Mouse (Mus musculus): ENCODE data around the gene Atp8a1. TPM values are rescaled to one million over a fixed set of nuclear protein-coding genes. Genes with fewer than 3 reads are reported as not detected.

Gene Atp8a1
- polyA plus RNA-seq, 1 experiment from 2014 or later = 50.8 TPM

- Histone ChIP-seq H3K36me3 (ENCODE audit: control insufficient read depth, insufficient read depth, low read length) (peaks cover 9% of the 10 kb centered on the region), H3K4me1 (ENCODE audit: control insufficient read depth, insufficient read depth, low read depth, low read length) (no peaks in the 10 kb centered on the region), H3K4me3 (ENCODE audit: low read length) (no peak overlapping the region), H3K27ac (ENCODE audit: low read depth, low read length) (no peak overlapping the region), H3K27me3 (replicated peaks; ENCODE audit: control insufficient read depth, insufficient read depth, low read length) (no peaks in the 10 kb centered on the region), H3K9ac (ENCODE audit: low read depth, low read length) (no peak overlapping the region), H3K9me3 (ENCODE audit: control insufficient read depth, low read length) (no peaks in the 10 kb centered on the region), H3K4me2 (ENCODE audit: low read length) (no peak overlapping the region)
- no peak for ATAC-seq
- 87% methylated on average over 12 of the region's 12 CpGs for WGBS
Observed at GRCm38 (mm10) chr5:67621230-67621629, 226.0 kb downstream of the Atp8a1 start.

- Histone ChIP-seq H3K27ac (ENCODE audit: low read depth, low read length) (no peak overlapping the region), H3K27me3 (replicated peaks; ENCODE audit: control insufficient read depth, insufficient read depth, low read length) (peaks cover 37% of the 10 kb centered on the region), H3K4me1 (ENCODE audit: control insufficient read depth, insufficient read depth, low read depth, low read length) (peaks cover 18% of the 10 kb centered on the region), H3K4me2 (ENCODE audit: low read length) (no peak overlapping the region), H3K36me3 (ENCODE audit: control insufficient read depth, insufficient read depth, low read length) (no peaks in the 10 kb centered on the region), H3K4me3 (ENCODE audit: low read length) (no peak overlapping the region), H3K9ac (ENCODE audit: low read depth, low read length) (no peak overlapping the region), H3K9me3 (ENCODE audit: control insufficient read depth, low read length) (no peaks in the 10 kb centered on the region)
- 12% methylated on average over 2 of the region's 2 CpGs for WGBS
- no peak for ATAC-seq
Observed at GRCm38 (mm10) chr5:67609520-67609837, 237.8 kb downstream of the Atp8a1 start.

GRCm38 (mm10) chr5:67608674-67609519 is 238.3 kb downstream of the Atp8a1 start:
- peak overlapping the region; percentile 48 for H3K4me3 ChIP-seq (ENCODE audit: low read length)
- H3K9me3 ChIP-seq (ENCODE audit: control insufficient read depth, low read length) = no peaks in the 10 kb centered on the region
- peak; percentile 10; the same call in 1 of the 2 replicates for ATAC-seq
- H3K27ac ChIP-seq (ENCODE audit: low read depth, low read length) = no peak overlapping the region
- WGBS = 7% methylated on average over 31 of the region's 31 CpGs
- H3K36me3 ChIP-seq (ENCODE audit: control insufficient read depth, insufficient read depth, low read length) = no peaks in the 10 kb centered on the region
- peaks cover 18% of the 10 kb centered on the region for H3K4me1 ChIP-seq (ENCODE audit: control insufficient read depth, insufficient read depth, low read depth, low read length)
- H3K9ac ChIP-seq (ENCODE audit: low read depth, low read length) = peak overlapping the region; percentile 59
- peak overlapping the region; percentile 88 for H3K4me2 ChIP-seq (ENCODE audit: low read length)
- peaks cover 37% of the 10 kb centered on the region for H3K27me3 ChIP-seq (replicated peaks; ENCODE audit: control insufficient read depth, insufficient read depth, low read length)

DNA sequence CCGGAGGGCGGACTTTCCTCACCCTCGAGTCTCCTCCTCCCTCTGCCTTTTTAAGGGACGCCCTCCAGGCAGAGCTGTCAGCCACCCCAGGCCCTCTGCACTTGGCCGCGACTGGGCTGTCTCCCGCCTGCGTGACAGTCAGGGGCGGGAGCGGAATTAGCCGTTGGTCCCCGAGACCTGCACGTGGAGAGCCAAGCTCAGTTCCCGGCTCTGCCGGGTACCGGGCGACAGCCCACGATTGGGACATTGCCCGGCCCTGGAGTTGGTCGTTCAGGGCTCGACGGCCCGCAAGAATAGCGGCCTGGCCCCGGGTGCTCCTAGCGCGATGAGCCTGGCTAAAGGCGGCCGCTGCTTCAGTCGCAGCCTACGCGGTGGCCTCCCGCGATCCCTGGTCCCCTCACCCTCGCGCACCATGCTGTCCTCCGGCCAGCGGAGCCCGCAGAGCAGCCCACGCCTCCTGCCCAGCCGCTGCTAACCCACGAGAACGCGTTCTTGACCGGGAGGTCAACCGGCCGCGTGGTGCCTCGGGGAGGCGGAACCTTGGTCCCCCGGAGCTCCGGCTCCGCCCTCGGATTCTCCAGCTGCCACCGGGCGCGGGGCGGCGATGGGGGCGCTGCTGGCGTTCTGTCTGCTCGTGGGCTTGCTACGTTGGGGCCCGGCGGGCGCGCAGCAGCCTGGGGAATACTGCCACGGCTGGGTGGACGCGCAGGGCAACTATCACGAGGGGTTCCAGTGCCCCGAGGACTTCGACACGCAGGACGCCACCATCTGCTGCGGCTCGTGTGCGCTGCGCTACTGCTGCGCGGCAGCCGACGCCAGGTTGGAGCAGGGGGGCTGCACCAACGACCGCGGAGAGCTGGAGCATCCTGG is 239.2 kb downstream of the Atp8a1 start, which contains the start of gene Shisa3:
Shisa3 (plus strand) TSS at position 79 of the 870 bp plus-strand sequence.
- Histone ChIP-seq H3K27ac (ENCODE audit: low read depth, low read length) (no peak within 1 kb of the TSS), H3K27me3 (replicated peaks; ENCODE audit: control insufficient read depth, insufficient read depth, low read length) (peaks cover 38% of the 10 kb centered on the region), H3K4me1 (ENCODE audit: control insufficient read depth, insufficient read depth, low read depth, low read length) (peaks cover 18% of the 10 kb centered on the region), H3K4me2 (ENCODE audit: low read length) (peak within 1 kb of the TSS; percentile 88), H3K4me3 (ENCODE audit: low read length) (peak within 1 kb of the TSS; percentile 48), H3K9ac (ENCODE audit: low read depth, low read length) (peak within 1 kb of the TSS; percentile 59), H3K36me3 (ENCODE audit: control insufficient read depth, insufficient read depth, low read length) (no peaks in the 10 kb centered on the region), H3K9me3 (ENCODE audit: control insufficient read depth, low read length) (no peaks in the 10 kb centered on the region)
- WGBS = under 1% methylated on average over 64 of the region's 86 CpGs
- peak; percentile 62 for ATAC-seq

DNA sequence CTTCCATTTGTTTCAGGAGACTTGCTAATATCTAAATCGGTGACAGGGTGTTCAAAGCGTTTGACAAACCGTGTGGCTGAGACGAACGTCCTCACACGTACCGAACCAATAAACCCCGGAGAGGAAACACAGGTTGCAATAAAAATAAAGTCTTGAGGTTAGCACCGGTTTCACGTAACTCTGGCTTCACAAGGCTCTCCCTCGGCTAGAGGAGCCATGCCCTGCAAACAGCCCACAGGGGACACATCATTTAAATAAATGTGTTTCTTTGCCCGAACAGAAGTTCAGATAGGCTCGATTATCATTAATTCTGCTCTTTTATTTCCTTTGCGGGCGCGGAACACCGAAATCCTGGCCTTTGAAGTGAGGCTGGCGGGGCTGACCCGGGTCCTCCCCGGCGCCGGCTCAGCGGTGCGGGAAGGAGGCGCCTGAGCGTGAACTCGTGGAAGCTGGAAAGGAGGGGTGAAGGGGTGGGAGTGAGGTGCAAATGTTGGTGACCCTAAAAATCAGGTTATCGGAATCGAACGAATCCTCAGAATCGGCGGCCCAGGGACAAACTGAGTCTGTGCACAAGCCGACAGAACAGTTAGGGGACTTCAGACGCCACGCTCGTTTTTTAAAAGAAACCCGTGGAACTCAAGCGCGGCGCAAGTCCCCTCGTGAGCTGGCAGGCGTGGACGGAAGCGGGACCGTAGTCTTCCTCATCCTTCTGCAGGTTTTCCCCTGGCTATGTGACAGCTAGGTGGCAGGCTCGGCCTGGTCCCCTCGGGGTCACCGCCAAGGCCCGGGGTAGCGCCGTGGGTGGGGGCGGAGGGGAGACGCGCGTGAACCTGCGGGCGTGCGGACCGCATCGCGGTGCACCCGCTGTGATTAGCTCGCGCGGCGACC is 240.1 kb downstream of the Atp8a1 start:
- H3K4me3 ChIP-seq (ENCODE audit: low read length) = peak overlapping the region; percentile 48
- 1% methylated on average over 66 of the region's 66 CpGs for WGBS
- H3K9ac ChIP-seq (ENCODE audit: low read depth, low read length) = peak overlapping the region; percentile 27; the same call in 1 of the 2 replicates
- peaks cover 43% of the 10 kb centered on the region for H3K27me3 ChIP-seq (replicated peaks; ENCODE audit: control insufficient read depth, insufficient read depth, low read length)
- peaks cover 18% of the 10 kb centered on the region for H3K4me1 ChIP-seq (ENCODE audit: control insufficient read depth, insufficient read depth, low read depth, low read length)
- ATAC-seq = no peak
- H3K9me3 ChIP-seq (ENCODE audit: control insufficient read depth, low read length) = no peaks in the 10 kb centered on the region
- H3K27ac ChIP-seq (ENCODE audit: low read depth, low read length) = no peak overlapping the region
- peak overlapping the region; percentile 88 for H3K4me2 ChIP-seq (ENCODE audit: low read length)
- no peaks in the 10 kb centered on the region for H3K36me3 ChIP-seq (ENCODE audit: control insufficient read depth, insufficient read depth, low read length)

DNA sequence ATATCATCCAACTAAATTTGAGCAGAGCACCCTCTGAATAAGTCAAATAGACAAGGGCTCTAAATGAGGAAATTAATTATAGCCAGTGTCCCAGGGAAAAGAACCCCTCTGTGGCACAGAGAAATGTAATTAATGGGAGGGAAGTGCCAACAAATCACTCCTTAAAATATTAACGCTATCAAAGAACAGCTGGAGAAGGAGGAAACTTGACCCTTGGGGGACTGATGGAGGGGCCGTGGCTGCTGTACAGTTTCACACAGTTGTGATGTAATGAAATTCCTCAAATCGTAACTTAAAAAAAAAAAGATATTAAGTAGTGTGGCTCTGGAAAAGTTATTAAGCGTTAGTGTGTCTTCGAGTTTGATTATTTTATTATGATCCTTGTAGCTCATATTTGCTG is 241.3 kb downstream of the Atp8a1 start:
- H3K4me1 ChIP-seq (ENCODE audit: control insufficient read depth, insufficient read depth, low read depth, low read length) = peaks cover 18% of the 10 kb centered on the region
- ATAC-seq = no peak
- H3K4me3 ChIP-seq (ENCODE audit: low read length) = no peak overlapping the region
- no peak overlapping the region for H3K4me2 ChIP-seq (ENCODE audit: low read length)
- no peak overlapping the region for H3K27ac ChIP-seq (ENCODE audit: low read depth, low read length)
- peaks cover 39% of the 10 kb centered on the region for H3K27me3 ChIP-seq (replicated peaks; ENCODE audit: control insufficient read depth, insufficient read depth, low read length)
- no peaks in the 10 kb centered on the region for H3K36me3 ChIP-seq (ENCODE audit: control insufficient read depth, insufficient read depth, low read length)
- 40% methylated on average over 5 of the region's 5 CpGs for WGBS
- no peaks in the 10 kb centered on the region for H3K9me3 ChIP-seq (ENCODE audit: control insufficient read depth, low read length)
- H3K9ac ChIP-seq (ENCODE audit: low read depth, low read length) = no peak overlapping the region

GRCm38 (mm10) chr5:67599935-67600334 is 247.3 kb downstream of the Atp8a1 start:
- Histone ChIP-seq H3K4me2 (ENCODE audit: low read length) (no peak overlapping the region), H3K27ac (ENCODE audit: low read depth, low read length) (no peak overlapping the region), H3K27me3 (replicated peaks; ENCODE audit: control insufficient read depth, insufficient read depth, low read length) (peaks cover 10% of the 10 kb centered on the region), H3K36me3 (ENCODE audit: control insufficient read depth, insufficient read depth, low read length) (no peaks in the 10 kb centered on the region), H3K4me1 (ENCODE audit: control insufficient read depth, insufficient read depth, low read depth, low read length) (no peaks in the 10 kb centered on the region), H3K4me3 (ENCODE audit: low read length) (no peak overlapping the region), H3K9ac (ENCODE audit: low read depth, low read length) (no peak overlapping the region), H3K9me3 (ENCODE audit: control insufficient read depth, low read length) (no peaks in the 10 kb centered on the region)
- no peak for ATAC-seq
- 85% methylated on average over 9 of the region's 9 CpGs for WGBS

DNA sequence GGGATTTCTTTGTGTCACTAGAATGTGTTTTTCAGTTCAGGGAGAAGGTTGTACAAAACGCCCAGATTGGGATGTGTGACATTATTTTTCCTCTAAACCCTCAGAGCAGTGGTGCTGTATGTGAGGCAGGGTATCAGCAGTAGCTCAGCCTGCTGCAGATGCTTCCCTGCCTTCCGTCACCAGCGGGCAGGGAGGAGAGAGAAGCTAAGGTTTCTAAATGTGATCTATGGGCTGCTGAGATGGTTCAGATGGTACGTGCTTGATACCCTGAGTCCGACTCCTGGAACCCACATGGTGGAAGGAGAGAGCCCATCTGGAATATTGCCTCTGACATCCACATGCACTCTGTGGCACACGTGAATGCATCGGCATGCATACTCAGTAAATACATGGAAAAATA is 251.6 kb downstream of the Atp8a1 start:
- H3K4me2 ChIP-seq (ENCODE audit: low read length) = no peak overlapping the region
- no peak for ATAC-seq
- H3K27ac ChIP-seq (ENCODE audit: low read depth, low read length) = no peak overlapping the region
- peaks cover 2% of the 10 kb centered on the region; the same call in 1 of the 2 replicates for H3K27me3 ChIP-seq (replicated peaks; ENCODE audit: control insufficient read depth, insufficient read depth, low read length)
- H3K4me1 ChIP-seq (ENCODE audit: control insufficient read depth, insufficient read depth, low read depth, low read length) = no peaks in the 10 kb centered on the region
- no peaks in the 10 kb centered on the region for H3K9me3 ChIP-seq (ENCODE audit: control insufficient read depth, low read length)
- no peaks in the 10 kb centered on the region for H3K36me3 ChIP-seq (ENCODE audit: control insufficient read depth, insufficient read depth, low read length)
- WGBS = 66% methylated on average over 7 of the region's 7 CpGs
- H3K4me3 ChIP-seq (ENCODE audit: low read length) = no peak overlapping the region
- no peak overlapping the region for H3K9ac ChIP-seq (ENCODE audit: low read depth, low read length)

All from hindbrain, embryonic 16.5 days (tissue).